Mouse (Mus musculus): ENCODE data around the gene Rrm1. TPM values are rescaled to one million over a fixed set of nuclear protein-coding genes. Genes with fewer than 3 reads are reported as not detected.
A peak's percentile ranks its signal among the peaks of the same experiment; 100 is the strongest.

Rrm1 gene
- polyA plus RNA-seq, 2 experiments: 79.7 to 115 TPM

GRCm38 (mm10) chr7:102499473-102499872 lies 58.0 kb downstream of the Rrm1 start, which contains the start of gene Olfr545:
Gene Olfr545 (minus strand): TSS chr7:102499573.
- Histone ChIP-seq H3K9me3 (ENCODE audit: control insufficient read depth, low read length) (no peaks in the 10 kb centered on the region), H3K4me1 (ENCODE audit: control insufficient read depth, insufficient read depth, low read length) (no peaks in the 10 kb centered on the region), H3K27ac (replicated peaks; ENCODE audit: low read depth, low read length) (no peak within 1 kb of the TSS), H3K36me3 (ENCODE audit: control insufficient read depth, insufficient read depth, low read length) (no peaks in the 10 kb centered on the region), H3K27me3 (ENCODE audit: control insufficient read depth, insufficient read depth, low read length) (no peaks in the 10 kb centered on the region), H3K4me2 (replicated peaks; ENCODE audit: low read depth, low read length, severe bottlenecking) (no peak within 1 kb of the TSS), H3K4me3 (replicated peaks; ENCODE audit: low read length) (no peak within 1 kb of the TSS), H3K9ac (ENCODE audit: low read depth, low read length, severe bottlenecking) (no peak within 1 kb of the TSS)
- TF ChIP-seq POLR2A (IDR thresholded peaks at IDR 0.05; ENCODE audit: borderline replicate concordance, extremely low read depth, insufficient read depth, insufficient read length): no peak
- 73% methylated on average over 3 of the region's 3 CpGs for WGBS
- DNase-seq (ENCODE audit: low spot score) (no peak), ATAC-seq (ENCODE audit: low FRiP score, low read depth) (no peak)

- DNase-seq (ENCODE audit: low spot score) (no peak), ATAC-seq (ENCODE audit: low FRiP score, low read depth) (no peak)
- Histone ChIP-seq H3K36me3 (ENCODE audit: control insufficient read depth, insufficient read depth, low read length) (no peaks in the 10 kb centered on the region), H3K9me3 (ENCODE audit: control insufficient read depth, low read length) (no peaks in the 10 kb centered on the region), H3K4me3 (replicated peaks; ENCODE audit: low read length) (no peak overlapping the region), H3K9ac (ENCODE audit: low read depth, low read length, severe bottlenecking) (no peak overlapping the region), H3K4me1 (ENCODE audit: control insufficient read depth, insufficient read depth, low read length) (no peaks in the 10 kb centered on the region), H3K27me3 (ENCODE audit: control insufficient read depth, insufficient read depth, low read length) (no peaks in the 10 kb centered on the region), H3K4me2 (replicated peaks; ENCODE audit: low read depth, low read length, severe bottlenecking) (no peak overlapping the region), H3K27ac (replicated peaks; ENCODE audit: low read depth, low read length) (no peak overlapping the region)
- TF ChIP-seq POLR2A (IDR thresholded peaks at IDR 0.05; ENCODE audit: borderline replicate concordance, extremely low read depth, insufficient read depth, insufficient read length): no peak
- 52% methylated on average over 5 of the region's 5 CpGs for WGBS
Observed at GRCm38 (mm10) chr7:102501986-102502385, 60.5 kb downstream of the Rrm1 start.

- no peaks in the 10 kb centered on the region for H3K4me1 ChIP-seq (ENCODE audit: control insufficient read depth, insufficient read depth, low read length)
- ATAC-seq (ENCODE audit: low FRiP score, low read depth) (peak; percentile 57), DNase-seq (ENCODE audit: low spot score) (peak; percentile 61)
- H3K4me2 ChIP-seq (replicated peaks; ENCODE audit: low read depth, low read length, severe bottlenecking): no peak overlapping the region
- H3K27me3 ChIP-seq (ENCODE audit: control insufficient read depth, insufficient read depth, low read length): no peaks in the 10 kb centered on the region; the same call in 1 of the 2 replicates
- 0 out of 2 replicates have a peak, but pooled peaks have one; percentile 20 for TF ChIP-seq POLR2A (IDR thresholded peaks at IDR 0.05; ENCODE audit: borderline replicate concordance, extremely low read depth, insufficient read depth, insufficient read length)
- H3K36me3 ChIP-seq (ENCODE audit: control insufficient read depth, insufficient read depth, low read length): no peaks in the 10 kb centered on the region
- H3K9ac ChIP-seq (ENCODE audit: low read depth, low read length, severe bottlenecking): no peak overlapping the region
- no peak overlapping the region for H3K4me3 ChIP-seq (replicated peaks; ENCODE audit: low read length)
- no peaks in the 10 kb centered on the region for H3K9me3 ChIP-seq (ENCODE audit: control insufficient read depth, low read length)
- 32% methylated on average over 3 of the region's 3 CpGs for WGBS
- H3K27ac ChIP-seq (replicated peaks; ENCODE audit: low read depth, low read length): no peak overlapping the region
Observed at GRCm38 (mm10) chr7:102506848-102507247, 65.4 kb downstream of the Rrm1 start.

- H3K4me1 ChIP-seq (ENCODE audit: control insufficient read depth, insufficient read depth, low read length): no peaks in the 10 kb centered on the region
- no peaks in the 10 kb centered on the region for H3K9me3 ChIP-seq (ENCODE audit: control insufficient read depth, low read length)
- no peaks in the 10 kb centered on the region; the same call in 1 of the 2 replicates for H3K27me3 ChIP-seq (ENCODE audit: control insufficient read depth, insufficient read depth, low read length)
- DNase-seq (ENCODE audit: low spot score) (no peak), ATAC-seq (ENCODE audit: low FRiP score, low read depth) (no peak)
- H3K27ac ChIP-seq (replicated peaks; ENCODE audit: low read depth, low read length): no peak overlapping the region
- H3K4me2 ChIP-seq (replicated peaks; ENCODE audit: low read depth, low read length, severe bottlenecking): no peak overlapping the region
- TF ChIP-seq POLR2A (IDR thresholded peaks at IDR 0.05; ENCODE audit: borderline replicate concordance, extremely low read depth, insufficient read depth, insufficient read length): no peak
- H3K9ac ChIP-seq (ENCODE audit: low read depth, low read length, severe bottlenecking): no peak overlapping the region
- H3K36me3 ChIP-seq (ENCODE audit: control insufficient read depth, insufficient read depth, low read length): no peaks in the 10 kb centered on the region
- 81% methylated on average over 9 of the region's 9 CpGs for WGBS
- no peak overlapping the region for H3K4me3 ChIP-seq (replicated peaks; ENCODE audit: low read length)
Observed at GRCm38 (mm10) chr7:102508066-102508465, 66.6 kb downstream of the Rrm1 start.

- Histone ChIP-seq H3K27ac (replicated peaks; ENCODE audit: low read depth, low read length) (no peak overlapping the region), H3K4me1 (ENCODE audit: control insufficient read depth, insufficient read depth, low read length) (no peaks in the 10 kb centered on the region), H3K9me3 (ENCODE audit: control insufficient read depth, low read length) (no peaks in the 10 kb centered on the region), H3K4me3 (replicated peaks; ENCODE audit: low read length) (no peak overlapping the region), H3K36me3 (ENCODE audit: control insufficient read depth, insufficient read depth, low read length) (no peaks in the 10 kb centered on the region), H3K27me3 (ENCODE audit: control insufficient read depth, insufficient read depth, low read length) (no peaks in the 10 kb centered on the region; the same call in 1 of the 2 replicates), H3K4me2 (replicated peaks; ENCODE audit: low read depth, low read length, severe bottlenecking) (no peak overlapping the region), H3K9ac (ENCODE audit: low read depth, low read length, severe bottlenecking) (no peak overlapping the region)
- no peak for DNase-seq (ENCODE audit: low spot score)
- ATAC-seq (ENCODE audit: low FRiP score, low read depth): no peak
- 86% methylated on average over 6 of the region's 6 CpGs for WGBS
- no peak for TF ChIP-seq POLR2A (IDR thresholded peaks at IDR 0.05; ENCODE audit: borderline replicate concordance, extremely low read depth, insufficient read depth, insufficient read length)
Observed at GRCm38 (mm10) chr7:102508666-102509065, 67.2 kb downstream of the Rrm1 start.

GRCm38 (mm10) chr7:102509726-102510125 lies 68.2 kb downstream of the Rrm1 start:
- no peak for DNase-seq (ENCODE audit: low spot score)
- no peak overlapping the region for H3K9ac ChIP-seq (ENCODE audit: low read depth, low read length, severe bottlenecking)
- WGBS: 65% methylated on average over 7 of the region's 7 CpGs
- no peak overlapping the region for H3K4me2 ChIP-seq (replicated peaks; ENCODE audit: low read depth, low read length, severe bottlenecking)
- H3K9me3 ChIP-seq (ENCODE audit: control insufficient read depth, low read length): no peaks in the 10 kb centered on the region
- H3K4me1 ChIP-seq (ENCODE audit: control insufficient read depth, insufficient read depth, low read length): no peaks in the 10 kb centered on the region
- peaks cover 4% of the 10 kb centered on the region; the same call in 1 of the 2 replicates for H3K27me3 ChIP-seq (ENCODE audit: control insufficient read depth, insufficient read depth, low read length)
- no peaks in the 10 kb centered on the region for H3K36me3 ChIP-seq (ENCODE audit: control insufficient read depth, insufficient read depth, low read length)
- no peak overlapping the region for H3K4me3 ChIP-seq (replicated peaks; ENCODE audit: low read length)
- H3K27ac ChIP-seq (replicated peaks; ENCODE audit: low read depth, low read length): no peak overlapping the region
- no peak for ATAC-seq (ENCODE audit: low FRiP score, low read depth)
- TF ChIP-seq POLR2A (IDR thresholded peaks at IDR 0.05; ENCODE audit: borderline replicate concordance, extremely low read depth, insufficient read depth, insufficient read length): no peak

All from limb, embryonic 14.5 days (tissue).